Mouse (Mus musculus) c-Kit-positive CD71-positive TER-119-positive erythroid progenitor cells, embryonic 14.5 days (primary cell): ENCODE measurements around the gene Hist1h4n.
A peak's percentile ranks its signal among the peaks of the same experiment; 100 is the strongest.

Source experiments
- DNase-seq: peaks from one replicate; pipeline ENCODE4 v3.0.0-alpha.2; 2013; ENCODE audit warnings: low spot score

Hist1h4n gene

GRCm38 (mm10) chr13:21795584-21795983 lies 36.4 kb downstream of the Hist1h4n start:
- DNase-seq = no peak

GRCm38 (mm10) chr13:21790601-21791283 lies 41.3 kb downstream of the Hist1h4n start:
- no peak for DNase-seq

- no peak for DNase-seq
These were observed 42.1 kb downstream of the Hist1h4n start for GRCm38 (mm10) chr13:21789925-21790324.

GRCm38 (mm10) chr13:21787760-21788593 lies 44.0 kb downstream of the Hist1h4n start:
- peak; percentile 60 for DNase-seq

- DNase-seq = peak; percentile 98
These were observed 44.9 kb downstream of the Hist1h4n start, which contains the start of the genes Hist1h2an and Hist1h2bp for GRCm38 (mm10) chr13:21786899-21787629. TSS of gene Hist1h2an (minus strand) at chr13:21787218. TSS of gene Hist1h2bp (plus strand) at chr13:21787461.

GRCm38 (mm10) chr13:21786189-21786898 lies 45.7 kb downstream of the Hist1h4n start:
- peak; percentile 74 for DNase-seq

GRCm38 (mm10) chr13:21784311-21784710 lies 47.7 kb downstream of the Hist1h4n start:
- no peak for DNase-seq

- DNase-seq = peak; percentile 73
These were observed 48.2 kb downstream of the Hist1h4n start for GRCm38 (mm10) chr13:21783734-21784161.

- peak; percentile 96 for DNase-seq
These were observed 48.8 kb downstream of the Hist1h4n start, which contains the start of gene Hist1h3i for GRCm38 (mm10) chr13:21783255-21783617. TSS of gene Hist1h3i (minus strand) at chr13:21783370.

- peak; percentile 78 for DNase-seq
These were observed 49.4 kb downstream of the Hist1h4n start for GRCm38 (mm10) chr13:21782361-21783254.
